Mouse (Mus musculus): ENCODE results near the gene Gpr107.

GRCm38 (mm10) chr2:31219470-31219869, 67.4 kb downstream of the Gpr107 start:
- TF ChIP-seq CTCF (IDR thresholded peaks at IDR 0.05; ENCODE audit: low read depth, low read length), result no peak
- TF ChIP-seq POLR2A (IDR thresholded peaks at IDR 0.05; ENCODE audit: insufficient read depth, low read length), result no peak

All from ES-Bruce4 (cell line).